Mouse (Mus musculus) brain, embryonic 18.5 days (tissue): Measurements from ENCODE around the gene Coa4.
"Not testable (repeated sequence)": the region's sequence is repeated elsewhere in the genome, so short reads cannot be mapped to it uniquely, and the experiment has no call there.

Source experiments
- DNase-seq: peaks from one replicate; pipeline ENCODE4 v3.0.0-alpha.2; 2012; ENCODE audit warnings: low read depth, low spot score

Coa4 gene

DNA sequence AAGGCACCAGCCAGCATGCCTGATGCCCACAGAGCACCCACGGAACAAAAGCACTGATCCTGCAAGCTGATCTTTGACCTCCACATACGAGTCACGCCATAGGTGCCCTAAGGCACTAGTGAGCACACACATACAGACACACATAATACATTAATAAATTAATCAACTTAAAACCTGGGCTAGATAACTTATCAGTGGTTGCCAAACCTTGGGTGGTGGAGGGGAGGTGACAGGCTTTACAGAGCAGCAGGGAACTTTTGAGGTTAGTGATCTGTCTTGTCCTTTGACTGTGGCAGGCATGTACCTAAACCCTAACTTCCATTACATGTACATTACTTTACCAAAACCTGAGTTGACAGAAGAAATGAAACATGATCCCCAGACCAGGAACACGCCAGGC is 22.5 kb downstream of the Coa4 start:
- no peak for DNase-seq

DNA sequence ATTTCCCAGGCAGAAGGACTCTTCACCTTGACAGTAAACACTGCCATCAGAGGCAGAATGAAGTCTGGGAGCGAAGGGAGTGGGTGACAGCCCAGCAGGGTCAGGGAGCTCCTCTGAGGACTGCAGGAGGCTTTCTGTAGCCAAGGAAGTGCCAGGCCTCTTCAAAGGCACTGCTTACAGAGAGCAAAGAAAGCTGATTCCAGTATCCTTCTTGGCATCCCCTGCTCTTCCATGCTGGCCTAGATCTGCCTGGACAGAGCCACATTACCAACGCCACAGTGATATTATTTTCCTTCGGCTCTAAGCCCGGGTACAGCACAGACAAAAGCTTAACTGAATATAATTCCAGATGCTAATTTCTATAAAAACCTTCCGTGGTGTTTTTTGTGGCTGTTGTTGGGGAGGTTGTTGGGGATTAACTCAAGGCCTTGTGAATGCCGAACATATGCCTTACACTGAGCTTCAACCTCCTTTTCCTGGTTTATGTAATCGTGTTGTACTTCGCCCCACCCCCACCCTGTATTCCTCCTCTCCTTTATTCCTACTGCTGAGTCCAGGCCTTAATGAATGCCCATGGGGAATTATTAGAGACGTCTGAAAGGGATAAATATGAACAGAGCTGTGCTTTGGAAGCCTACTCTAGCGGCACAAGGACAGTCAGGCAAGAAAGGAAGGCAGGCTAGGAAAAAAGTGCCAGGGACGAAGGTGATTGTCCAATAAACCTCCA is 25.2 kb downstream of the Coa4 start:
- DNase-seq: no peak

DNA sequence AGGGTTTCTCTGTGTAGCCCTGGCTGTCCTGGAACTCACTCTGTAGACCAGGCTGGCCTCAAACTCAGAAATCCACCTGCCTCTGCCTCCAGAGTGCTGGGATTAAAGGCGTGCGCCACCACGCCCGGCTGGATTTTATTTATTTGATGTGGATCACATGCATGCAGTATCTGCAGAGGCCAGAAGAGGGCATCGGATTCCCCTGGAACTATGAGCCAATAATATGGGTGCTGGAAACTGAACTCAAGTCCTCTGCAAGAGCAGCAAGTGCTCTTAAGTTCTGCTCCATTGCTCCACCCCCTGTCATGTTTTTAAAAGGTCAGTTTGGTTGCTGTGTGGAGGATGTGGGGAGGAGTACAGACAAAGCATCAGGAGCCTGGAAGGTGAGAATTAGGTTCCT is 30.4 kb downstream of the Coa4 start:
- not testable (repeated sequence) for DNase-seq

DNA sequence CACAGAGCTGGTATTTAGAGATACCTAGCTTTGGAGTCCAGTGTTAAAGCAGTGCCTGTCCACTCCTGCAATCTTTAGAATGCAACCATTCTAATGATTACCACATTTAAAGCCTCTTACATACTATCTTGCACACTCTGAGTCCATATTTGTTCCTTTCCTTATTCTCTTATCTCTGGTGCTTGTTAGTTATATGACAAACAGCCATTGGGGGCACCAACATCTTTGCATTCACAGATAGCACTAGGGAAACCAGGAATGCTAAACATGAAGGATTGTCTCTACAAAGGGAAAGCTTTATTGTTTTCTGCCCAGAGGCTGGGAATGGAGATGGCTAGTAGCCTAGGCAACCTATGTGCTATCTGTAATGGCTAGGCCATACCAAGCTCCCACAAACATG is 33.0 kb downstream of the Coa4 start:
- no peak for DNase-seq

DNA sequence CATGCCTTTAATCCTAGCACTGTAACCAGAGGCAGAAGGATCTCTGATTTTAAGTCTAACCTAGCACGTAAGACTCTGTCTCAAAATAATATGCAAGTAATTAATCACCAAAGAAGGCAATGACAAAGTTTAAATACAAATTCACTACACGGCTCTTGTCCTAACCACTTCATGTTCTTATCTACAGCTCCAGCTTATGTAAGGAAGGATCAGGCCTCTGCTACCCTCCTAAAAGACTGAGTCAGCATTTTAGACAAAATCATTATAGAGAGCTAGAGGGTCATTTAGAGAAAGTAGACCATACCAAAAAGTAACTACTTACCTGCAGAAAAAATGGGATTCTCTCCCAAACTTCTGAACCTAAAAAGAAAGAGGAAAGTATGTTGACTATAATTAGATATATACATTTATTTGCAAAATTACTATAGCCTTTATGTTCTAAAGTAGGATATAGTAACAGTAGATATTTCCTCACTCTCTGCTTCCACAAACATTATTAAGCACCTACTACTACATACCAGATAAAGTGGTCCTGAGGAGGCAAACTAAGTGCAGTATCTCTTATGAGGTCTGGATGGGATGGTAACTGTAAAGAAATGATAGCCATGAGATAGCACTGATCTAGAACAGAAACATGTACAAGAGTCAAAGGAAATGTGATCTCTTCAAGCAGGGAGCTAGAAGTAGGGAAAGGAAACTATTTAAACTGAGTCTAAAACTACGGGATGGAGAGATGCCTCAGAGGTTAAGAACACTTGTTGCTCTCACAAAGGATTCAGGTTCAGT is 34.3 kb downstream of the Coa4 start:
- no peak for DNase-seq

DNA sequence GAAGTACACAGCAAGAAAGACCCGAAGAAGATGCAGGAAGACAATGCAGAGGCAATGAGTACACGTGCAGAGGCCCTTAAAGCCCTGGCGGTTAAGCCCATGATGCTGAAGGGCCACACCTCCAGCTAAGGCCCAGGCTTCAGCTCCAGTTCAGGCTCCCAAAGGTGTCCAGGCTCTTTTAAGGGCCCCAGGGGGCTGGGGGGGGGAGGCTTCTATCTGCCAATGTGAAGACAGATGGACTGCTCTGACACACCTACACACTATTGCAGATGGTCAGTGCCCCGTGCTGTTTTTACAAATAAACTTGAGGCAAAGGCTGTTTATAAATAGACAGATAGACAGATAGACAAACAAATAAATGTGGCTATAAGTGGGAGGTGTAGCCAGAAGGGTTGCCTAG is 35.2 kb downstream of the Coa4 start:
- DNase-seq: no peak

DNA sequence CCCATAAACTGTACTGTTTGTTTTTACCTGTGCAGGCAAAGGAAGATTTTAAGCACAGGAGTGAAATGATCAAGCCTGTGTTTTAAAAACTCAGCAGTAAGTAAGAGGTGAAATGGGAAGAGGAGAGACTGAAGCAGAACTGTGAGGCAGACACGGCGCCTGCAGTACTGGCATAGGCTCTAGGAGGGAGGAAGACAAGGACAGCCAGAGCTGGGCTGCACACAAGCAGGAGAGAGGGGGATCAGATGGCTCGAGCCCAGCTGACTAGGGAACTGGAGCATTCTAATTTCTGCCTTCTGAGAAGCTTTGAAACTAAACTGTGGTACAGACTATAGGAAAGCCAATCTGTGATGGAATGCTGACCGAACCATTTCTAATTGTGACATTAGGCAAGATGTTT is 35.8 kb downstream of the Coa4 start:
- no peak for DNase-seq

DNA sequence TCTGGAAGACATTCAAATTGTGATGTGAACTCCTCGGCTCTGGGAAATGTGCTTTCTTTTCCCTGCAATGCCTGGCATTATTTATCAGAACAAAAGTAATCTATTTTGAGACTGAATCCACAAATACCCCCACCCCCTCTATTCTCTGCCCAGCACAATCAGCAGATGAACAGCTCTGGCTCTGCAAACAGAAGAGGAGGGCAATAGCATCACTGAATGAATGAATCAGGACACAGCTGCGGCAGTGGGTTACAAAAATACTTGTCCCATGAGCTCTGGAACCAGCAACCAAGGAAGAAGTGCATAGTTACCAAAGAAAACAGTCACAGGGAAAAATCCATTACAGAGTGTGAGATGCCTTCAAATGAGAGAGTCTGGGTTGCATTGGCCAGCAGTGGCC is 41.9 kb downstream of the Coa4 start:
- no peak for DNase-seq

DNA sequence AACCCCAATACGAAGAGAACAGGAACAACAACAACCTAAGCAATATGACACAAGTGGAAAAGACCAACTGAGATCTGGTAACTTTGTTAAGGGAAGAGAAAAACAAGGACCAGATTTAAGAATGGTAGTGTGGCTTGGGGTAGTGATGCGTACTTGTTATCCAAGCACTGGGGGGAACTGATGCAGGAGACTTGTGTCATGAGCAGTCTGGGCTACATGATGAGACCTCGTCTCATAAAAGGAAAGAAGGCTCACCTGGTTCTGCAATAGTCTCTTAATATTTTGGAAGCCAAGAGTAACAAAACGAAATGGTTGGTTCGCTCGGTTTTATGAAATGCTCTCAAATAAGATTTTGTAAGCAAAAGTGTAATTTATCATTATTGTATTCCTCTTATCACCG is 45.4 kb downstream of the Coa4 start:
- no peak for DNase-seq

DNA sequence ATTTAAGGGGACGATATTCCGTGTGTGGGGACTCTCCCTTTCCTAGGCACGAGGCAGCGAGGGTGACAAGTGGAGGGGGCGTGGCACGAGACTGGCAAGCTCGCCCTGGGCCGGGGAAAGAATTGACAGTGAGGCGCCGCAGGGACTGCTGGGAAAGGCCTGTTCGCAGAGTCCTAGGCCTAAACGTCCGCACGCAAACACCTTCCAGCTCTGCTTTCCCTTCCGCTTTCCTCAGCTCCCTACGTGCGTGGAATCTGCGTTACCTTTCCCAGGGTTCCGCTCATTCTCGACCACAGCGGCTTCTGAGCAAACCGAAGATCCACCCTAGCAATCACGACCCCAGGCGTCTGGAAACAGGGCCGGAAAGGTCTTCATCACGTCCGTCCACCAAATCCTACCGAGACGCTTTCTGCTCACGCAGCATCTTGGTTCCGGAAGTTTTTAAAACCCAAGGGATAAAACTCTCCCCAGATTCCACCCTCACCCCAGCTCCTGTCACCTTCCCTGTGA is 45.9 kb downstream of the Coa4 start:
- DNase-seq: peak; percentile 86

DNA sequence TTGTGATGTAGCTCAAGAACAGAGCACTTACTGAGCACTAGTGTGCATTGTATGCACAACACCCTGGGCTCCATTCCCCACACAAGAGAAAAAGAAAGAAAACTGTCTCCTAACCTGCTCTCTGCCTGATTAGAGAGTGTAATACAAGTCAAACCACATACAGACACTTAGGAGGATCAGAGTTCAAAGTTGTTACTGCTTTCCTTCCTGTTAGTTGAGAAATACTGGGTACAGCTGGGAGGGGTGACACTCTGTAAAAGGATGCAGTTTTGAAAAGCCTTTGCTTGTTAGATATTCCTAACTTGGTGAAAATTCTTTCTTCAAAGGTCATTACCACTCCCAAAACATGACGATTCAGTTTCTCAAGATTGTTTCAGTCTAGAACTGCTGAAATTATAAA is 52.9 kb downstream of the Coa4 start:
- no peak for DNase-seq
